Mouse (Mus musculus) liver, postnatal 0 days (tissue): ENCODE data around the gene Tm2d3.

Experiments
- CTCF ChIP-seq: sonication (generic); IDR thresholded peaks from 2 replicates; pipeline ENCODE4 v1.5.1; 2016; ENCODE audit warnings: antibody characterized with exemption, low read depth
- EP300 ChIP-seq: IDR thresholded peaks from 2 replicates; pipeline ENCODE4 v1.6.1; 2016; ENCODE audit warnings: antibody characterized with exemption, low read depth, mild to moderate bottlenecking

DNA sequence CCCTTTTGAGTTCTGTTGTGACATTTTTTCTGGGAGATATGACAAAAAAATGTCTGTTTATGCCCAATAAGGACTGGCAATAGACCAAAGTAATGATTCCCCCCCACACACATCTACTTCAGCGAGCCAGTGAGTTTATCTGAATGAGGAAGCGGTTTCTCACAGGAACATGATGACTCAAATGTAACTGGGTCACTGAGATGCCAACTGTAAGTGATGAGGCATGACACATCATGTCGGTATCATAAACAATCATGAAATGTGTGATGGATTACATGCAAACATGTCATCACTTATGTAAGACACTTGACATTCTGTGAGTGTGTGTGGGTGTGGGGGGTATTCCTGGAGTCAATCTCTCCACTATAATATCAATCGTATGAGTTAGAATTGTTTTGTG is 23.3 kb downstream of the Tm2d3 start:
- TF ChIP-seq CTCF = no peak
- TF ChIP-seq EP300 = no peak
